Mouse (Mus musculus): ENCODE measurements around the gene Purb. TPM values are rescaled to one million over a fixed set of nuclear protein-coding genes. Genes with fewer than 3 reads are reported as not detected.

The Purb gene
- polyA plus RNA-seq, 1 experiment from 2014 or later: 24.8 TPM

DNA sequence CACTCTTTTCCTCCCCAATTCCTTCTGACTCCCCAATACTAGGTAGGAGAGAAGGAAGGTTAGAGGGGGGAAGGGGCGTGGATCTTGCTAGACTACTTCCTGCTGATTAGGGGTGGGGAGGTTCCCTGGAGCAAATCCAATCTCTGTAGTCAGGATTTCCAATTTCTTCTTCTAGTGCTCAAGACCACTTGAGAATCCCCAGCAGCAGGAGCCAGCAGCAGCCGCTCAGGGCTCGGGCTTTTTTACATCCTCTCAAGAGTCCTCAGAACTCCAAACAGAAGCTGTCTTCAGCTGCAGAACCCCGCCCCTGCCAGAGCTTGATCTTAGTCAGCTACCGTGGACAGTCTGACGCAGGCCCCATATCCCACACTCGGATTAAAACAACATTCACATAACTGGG is 11.8 kb upstream of the Purb start:
- Histone ChIP-seq H3K4me3 (ENCODE audit: low read length) (no peak overlapping the region), H3K36me3 (ENCODE audit: insufficient read depth, low read length) (no peaks in the 10 kb centered on the region), H3K4me1 (ENCODE audit: insufficient read depth, low read length) (no peaks in the 10 kb centered on the region), H3K4me2 (replicated peaks; ENCODE audit: low read depth, low read length) (no peak overlapping the region), H3K27ac (ENCODE audit: low read length) (no peak overlapping the region), H3K9me3 (ENCODE audit: low read length) (no peaks in the 10 kb centered on the region), H3K27me3 (ENCODE audit: insufficient read depth, low read length) (no peaks in the 10 kb centered on the region), H3K9ac (replicated peaks; ENCODE audit: low read length) (no peak overlapping the region)
- no peak for ATAC-seq (ENCODE audit: low FRiP score, low TSS enrichment)
- 51% methylated on average over 7 of the region's 7 CpGs for WGBS

GRCm38 (mm10) chr11:6486916-6487315 is 11.2 kb upstream of the Purb start:
- no peaks in the 10 kb centered on the region for H3K4me1 ChIP-seq (ENCODE audit: insufficient read depth, low read length)
- H3K27me3 ChIP-seq (ENCODE audit: insufficient read depth, low read length): no peaks in the 10 kb centered on the region
- H3K4me3 ChIP-seq (ENCODE audit: low read length): no peak overlapping the region
- H3K27ac ChIP-seq (ENCODE audit: low read length): no peak overlapping the region
- ATAC-seq (ENCODE audit: low FRiP score, low TSS enrichment): no peak
- H3K36me3 ChIP-seq (ENCODE audit: insufficient read depth, low read length): no peaks in the 10 kb centered on the region
- H3K4me2 ChIP-seq (replicated peaks; ENCODE audit: low read depth, low read length): no peak overlapping the region
- 66% methylated on average over 6 of the region's 6 CpGs for WGBS
- no peak overlapping the region for H3K9ac ChIP-seq (replicated peaks; ENCODE audit: low read length)
- H3K9me3 ChIP-seq (ENCODE audit: low read length): no peaks in the 10 kb centered on the region

- no peak overlapping the region for H3K4me3 ChIP-seq (ENCODE audit: low read length)
- no peaks in the 10 kb centered on the region for H3K36me3 ChIP-seq (ENCODE audit: insufficient read depth, low read length)
- ATAC-seq (ENCODE audit: low FRiP score, low TSS enrichment): no peak
- no peaks in the 10 kb centered on the region for H3K9me3 ChIP-seq (ENCODE audit: low read length)
- H3K9ac ChIP-seq (replicated peaks; ENCODE audit: low read length): no peak overlapping the region
- no peaks in the 10 kb centered on the region for H3K27me3 ChIP-seq (ENCODE audit: insufficient read depth, low read length)
- H3K27ac ChIP-seq (ENCODE audit: low read length): no peak overlapping the region
- no peak overlapping the region for H3K4me2 ChIP-seq (replicated peaks; ENCODE audit: low read depth, low read length)
- no peaks in the 10 kb centered on the region for H3K4me1 ChIP-seq (ENCODE audit: insufficient read depth, low read length)
- WGBS: 54% methylated on average over 3 of the region's 3 CpGs
Measured at GRCm38 (mm10) chr11:6484244-6484959, 8.7 kb upstream of the Purb start.

DNA sequence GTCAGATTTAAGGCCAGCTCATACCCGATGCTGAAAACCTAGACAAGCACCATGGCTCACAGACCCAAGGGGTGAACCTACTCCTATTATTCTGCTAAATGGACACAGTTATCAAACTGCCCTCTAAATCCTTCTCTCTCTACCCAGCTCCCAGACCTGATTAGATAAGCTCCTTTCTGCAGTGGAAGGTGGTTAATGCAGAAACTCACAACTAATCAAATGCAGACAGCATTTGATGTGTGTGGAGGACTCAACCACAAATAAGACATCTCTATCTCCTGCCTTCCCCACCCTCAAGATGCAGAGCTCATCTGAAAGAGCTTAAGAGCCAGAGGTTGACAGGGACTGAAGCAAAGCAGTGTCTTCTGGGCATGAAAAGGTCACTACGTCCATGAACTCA is 7.4 kb upstream of the Purb start:
- Histone ChIP-seq H3K4me1 (ENCODE audit: insufficient read depth, low read length) (no peaks in the 10 kb centered on the region), H3K4me3 (ENCODE audit: low read length) (no peak overlapping the region), H3K4me2 (replicated peaks; ENCODE audit: low read depth, low read length) (no peak overlapping the region), H3K36me3 (ENCODE audit: insufficient read depth, low read length) (no peaks in the 10 kb centered on the region), H3K27me3 (ENCODE audit: insufficient read depth, low read length) (no peaks in the 10 kb centered on the region), H3K9me3 (ENCODE audit: low read length) (no peaks in the 10 kb centered on the region), H3K9ac (replicated peaks; ENCODE audit: low read length) (no peak overlapping the region), H3K27ac (ENCODE audit: low read length) (no peak overlapping the region)
- 81% methylated on average over 2 of the region's 2 CpGs for WGBS
- no peak for ATAC-seq (ENCODE audit: low FRiP score, low TSS enrichment)

DNA sequence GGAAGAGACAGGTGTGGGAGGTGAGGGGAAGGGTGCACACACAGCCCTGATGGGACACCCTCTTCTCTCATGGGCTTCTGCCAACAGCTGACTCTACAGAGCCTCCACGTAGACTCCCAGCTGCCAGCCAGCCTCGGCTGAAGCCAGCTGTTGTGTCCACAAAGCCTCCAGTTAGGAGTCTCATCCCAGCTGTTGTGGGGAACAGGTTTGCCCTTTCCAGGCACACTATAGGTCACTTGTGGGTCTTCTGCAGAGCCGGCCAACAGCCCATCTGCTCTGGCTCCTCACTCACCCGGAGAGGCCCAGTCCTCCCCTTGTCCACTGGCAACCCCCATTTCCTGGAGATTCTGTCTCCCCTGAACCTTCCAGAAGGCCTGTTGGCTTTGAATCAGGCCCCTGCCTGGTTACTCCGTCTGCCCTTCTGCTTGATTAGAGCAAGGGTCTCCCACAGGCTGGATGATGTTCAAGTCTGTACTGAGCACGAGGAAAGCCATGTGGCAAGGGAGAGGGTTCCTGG is 6.0 kb upstream of the Purb start:
- no peaks in the 10 kb centered on the region for H3K36me3 ChIP-seq (ENCODE audit: insufficient read depth, low read length)
- WGBS: 64% methylated on average over 6 of the region's 6 CpGs

GRCm38 (mm10) chr11:6480681-6481405 is 5.1 kb upstream of the Purb start:
- no peak overlapping the region for H3K27ac ChIP-seq (ENCODE audit: low read length)
- H3K4me1 ChIP-seq (ENCODE audit: insufficient read depth, low read length): no peaks in the 10 kb centered on the region
- H3K9me3 ChIP-seq (ENCODE audit: low read length): no peaks in the 10 kb centered on the region
- no peaks in the 10 kb centered on the region for H3K27me3 ChIP-seq (ENCODE audit: insufficient read depth, low read length)
- H3K9ac ChIP-seq (replicated peaks; ENCODE audit: low read length): no peak overlapping the region
- no peak overlapping the region for H3K4me2 ChIP-seq (replicated peaks; ENCODE audit: low read depth, low read length)
- H3K4me3 ChIP-seq (ENCODE audit: low read length): no peak overlapping the region
- 67% methylated on average over 13 of the region's 13 CpGs for WGBS
- no peaks in the 10 kb centered on the region for H3K36me3 ChIP-seq (ENCODE audit: insufficient read depth, low read length)
- ATAC-seq (ENCODE audit: low FRiP score, low TSS enrichment): no peak

More for the DNA sequence above, 6.0 kb upstream of the Purb start:
- no peak overlapping the region for H3K9ac ChIP-seq (replicated peaks; ENCODE audit: low read length)
- no peak overlapping the region for H3K4me3 ChIP-seq (ENCODE audit: low read length)
- no peaks in the 10 kb centered on the region for H3K9me3 ChIP-seq (ENCODE audit: low read length)
- no peaks in the 10 kb centered on the region for H3K4me1 ChIP-seq (ENCODE audit: insufficient read depth, low read length)
- H3K4me2 ChIP-seq (replicated peaks; ENCODE audit: low read depth, low read length): no peak overlapping the region
- ATAC-seq (ENCODE audit: low FRiP score, low TSS enrichment): no peak
- H3K27ac ChIP-seq (ENCODE audit: low read length): no peak overlapping the region
- no peaks in the 10 kb centered on the region for H3K27me3 ChIP-seq (ENCODE audit: insufficient read depth, low read length)

DNA sequence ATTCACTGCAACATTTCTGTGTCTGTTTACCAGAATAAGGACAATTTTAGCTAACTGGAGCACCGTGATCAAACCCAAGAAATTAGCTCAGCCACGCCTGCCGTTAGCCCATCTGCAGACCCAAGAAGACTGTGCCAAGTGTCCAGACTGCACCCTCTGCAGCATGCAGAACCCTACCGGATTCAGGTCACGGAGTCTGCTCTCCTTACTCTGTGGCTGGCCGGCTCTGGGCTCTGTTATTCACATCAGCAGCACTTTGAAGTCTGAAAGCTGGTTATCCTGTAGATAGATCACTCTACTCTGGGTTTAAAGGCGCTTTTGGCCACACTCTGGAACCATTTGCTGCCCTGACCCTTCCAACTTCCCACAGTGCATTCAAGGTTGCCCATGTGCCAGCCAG is 4.5 kb upstream of the Purb start:
- Histone ChIP-seq H3K27ac (ENCODE audit: low read length) (no peak overlapping the region), H3K9me3 (ENCODE audit: low read length) (no peaks in the 10 kb centered on the region), H3K4me2 (replicated peaks; ENCODE audit: low read depth, low read length) (no peak overlapping the region), H3K4me3 (ENCODE audit: low read length) (no peak overlapping the region), H3K4me1 (ENCODE audit: insufficient read depth, low read length) (no peaks in the 10 kb centered on the region), H3K9ac (replicated peaks; ENCODE audit: low read length) (no peak overlapping the region), H3K36me3 (ENCODE audit: insufficient read depth, low read length) (no peaks in the 10 kb centered on the region), H3K27me3 (ENCODE audit: insufficient read depth, low read length) (no peaks in the 10 kb centered on the region)
- ATAC-seq (ENCODE audit: low FRiP score, low TSS enrichment): no peak
- WGBS: 68% methylated on average over 7 of the region's 7 CpGs

DNA sequence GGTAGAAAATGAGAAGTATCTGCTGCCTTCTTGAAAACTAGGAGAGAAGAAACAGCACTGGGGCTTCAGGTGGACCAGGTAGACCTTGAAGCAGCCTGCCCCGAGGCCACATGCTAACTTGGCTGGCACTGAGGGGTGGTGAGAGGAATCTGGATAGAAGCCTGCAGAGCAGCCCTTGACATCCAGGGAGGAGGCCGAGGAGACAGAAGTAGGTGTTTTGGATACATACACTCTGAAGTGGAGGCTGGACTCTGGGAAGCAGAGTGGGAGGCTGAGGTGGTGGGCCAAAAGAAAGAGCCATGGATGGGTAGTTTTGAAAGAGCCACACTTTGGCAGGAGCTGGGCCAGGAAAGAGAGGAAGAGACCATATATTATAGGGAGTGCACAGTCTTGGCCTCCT is 3.5 kb upstream of the Purb start:
- H3K9me3 ChIP-seq (ENCODE audit: low read length): no peaks in the 10 kb centered on the region
- H3K27me3 ChIP-seq (ENCODE audit: insufficient read depth, low read length): no peaks in the 10 kb centered on the region
- H3K4me2 ChIP-seq (replicated peaks; ENCODE audit: low read depth, low read length): no peak overlapping the region
- 79% methylated on average over 2 of the region's 2 CpGs for WGBS
- no peak overlapping the region for H3K27ac ChIP-seq (ENCODE audit: low read length)
- H3K9ac ChIP-seq (replicated peaks; ENCODE audit: low read length): no peak overlapping the region
- peaks cover 1% of the 10 kb centered on the region for H3K4me1 ChIP-seq (ENCODE audit: insufficient read depth, low read length)
- H3K36me3 ChIP-seq (ENCODE audit: insufficient read depth, low read length): no peaks in the 10 kb centered on the region
- ATAC-seq (ENCODE audit: low FRiP score, low TSS enrichment): no peak
- no peak overlapping the region for H3K4me3 ChIP-seq (ENCODE audit: low read length)

GRCm38 (mm10) chr11:6477350-6477749 is 1.6 kb upstream of the Purb start:
- no peak overlapping the region for H3K4me3 ChIP-seq (ENCODE audit: low read length)
- no peak overlapping the region for H3K9ac ChIP-seq (replicated peaks; ENCODE audit: low read length)
- peaks cover 17% of the 10 kb centered on the region for H3K4me1 ChIP-seq (ENCODE audit: insufficient read depth, low read length)
- H3K36me3 ChIP-seq (ENCODE audit: insufficient read depth, low read length): no peaks in the 10 kb centered on the region
- no peaks in the 10 kb centered on the region for H3K9me3 ChIP-seq (ENCODE audit: low read length)
- 88% methylated on average over 1 of the region's 1 CpGs for WGBS
- ATAC-seq (ENCODE audit: low FRiP score, low TSS enrichment): no peak
- H3K27me3 ChIP-seq (ENCODE audit: insufficient read depth, low read length): no peaks in the 10 kb centered on the region
- H3K4me2 ChIP-seq (replicated peaks; ENCODE audit: low read depth, low read length): no peak overlapping the region
- H3K27ac ChIP-seq (ENCODE audit: low read length): no peak overlapping the region

GRCm38 (mm10) chr11:6476876-6477275 is 1.2 kb upstream of the Purb start:
- ATAC-seq (ENCODE audit: low FRiP score, low TSS enrichment): no peak
- H3K4me1 ChIP-seq (ENCODE audit: insufficient read depth, low read length): peaks cover 20% of the 10 kb centered on the region

More at GRCm38 (mm10) chr11:6476876-6477275, 1.2 kb upstream of the Purb start:
- H3K4me3 ChIP-seq (ENCODE audit: low read length): no peak overlapping the region
- no peak overlapping the region for H3K27ac ChIP-seq (ENCODE audit: low read length)
- WGBS: 74% methylated on average over 6 of the region's 6 CpGs
- H3K36me3 ChIP-seq (ENCODE audit: insufficient read depth, low read length): no peaks in the 10 kb centered on the region
- H3K4me2 ChIP-seq (replicated peaks; ENCODE audit: low read depth, low read length): no peak overlapping the region
- H3K27me3 ChIP-seq (ENCODE audit: insufficient read depth, low read length): no peaks in the 10 kb centered on the region
- H3K9ac ChIP-seq (replicated peaks; ENCODE audit: low read length): no peak overlapping the region
- H3K9me3 ChIP-seq (ENCODE audit: low read length): no peaks in the 10 kb centered on the region

Measured in kidney, embryonic 16.5 days (tissue).